Mouse (Mus musculus) CH12.LX (cell line): Measurements from ENCODE around the gene Gdf3.

Experiments
- CHD1 ChIP-seq: IDR thresholded peaks from 2 replicates; pipeline ENCODE4 v1.6.1; 2012; ENCODE audit warnings: low read depth, low read length, improper control_type of control experiment, inconsistent platforms
- CTCF ChIP-seq, 2 experiments: IDR thresholded peaks in 1 of 2; conservative IDR thresholded peaks in 1 of 2; 2 replicates each; pipeline ENCODE4 v1.5.1; 2011 to 2012; ENCODE audit warnings: low read depth in 2 of 2, low read length in 2 of 2, improper control_type of control experiment in 1 of 2, inconsistent platforms in 1 of 2, mild to moderate bottlenecking in 1 of 2, moderate library complexity in 1 of 2
- E2F4 ChIP-seq: IDR thresholded peaks from 2 replicates; pipeline ENCODE4 v1.6.1; 2011; ENCODE audit warnings: low read depth, low read length, improper control_type of control experiment; ENCODE audit not compliant: insufficient replicate concordance
- EP300 ChIP-seq: IDR thresholded peaks from 2 replicates; pipeline ENCODE4 v1.6.1; 2011; ENCODE audit warnings: low read length, improper control_type of control experiment
- GABPA ChIP-seq: IDR thresholded peaks from 2 replicates; pipeline ENCODE4 v1.6.1; 2012; ENCODE audit warnings: low read depth, low read length, improper control_type of control experiment, inconsistent platforms; ENCODE audit not compliant: insufficient replicate concordance
- HCFC1 ChIP-seq: IDR thresholded peaks from 2 replicates; pipeline ENCODE4 v1.6.1; 2012; ENCODE audit warnings: low read depth, mild to moderate bottlenecking, inconsistent platforms, low read length, improper control_type of control experiment
- IRF4 ChIP-seq: IDR thresholded peaks from 2 replicates; pipeline ENCODE4 v1.6.1; 2014; ENCODE audit warnings: low read depth, mild to moderate bottlenecking, inconsistent platforms, low read length, improper control_type of control experiment
- KAT2A ChIP-seq: IDR thresholded peaks from 2 replicates; pipeline ENCODE4 v1.6.1; 2012; ENCODE audit warnings: low read length, improper control_type of control experiment, inconsistent platforms; ENCODE audit not compliant: insufficient replicate concordance
- MAX ChIP-seq: IDR thresholded peaks from 2 replicates; pipeline ENCODE4 v1.6.1; 2011; ENCODE audit warnings: low read length, improper control_type of control experiment
- MEF2A ChIP-seq: IDR thresholded peaks from 2 replicates; pipeline ENCODE4 v1.6.1; 2014; ENCODE audit warnings: low read depth, mild to moderate bottlenecking, inconsistent platforms, low read length, improper control_type of control experiment, borderline replicate concordance
- MYC ChIP-seq: IDR thresholded peaks from 2 replicates; pipeline ENCODE4 v1.6.1; 2011; ENCODE audit warnings: low read depth, mild to moderate bottlenecking, improper control_type of control experiment, low read length
- POLR2A ChIP-seq: IDR thresholded peaks from 2 replicates; pipeline ENCODE4 v1.6.1; 2011; ENCODE audit warnings: low read depth, mild to moderate bottlenecking, improper control_type of control experiment, low read length
- TCF12 ChIP-seq: IDR thresholded peaks from 2 replicates; pipeline ENCODE4 v1.6.1; 2014; ENCODE audit warnings: low read depth, mild to moderate bottlenecking, inconsistent platforms, low read length, improper control_type of control experiment
- ZC3H11A ChIP-seq: IDR thresholded peaks from 2 replicates; pipeline ENCODE4 v1.6.1; 2012; ENCODE audit warnings: low read depth, mild to moderate bottlenecking, inconsistent platforms, low read length, improper control_type of control experiment

DNA sequence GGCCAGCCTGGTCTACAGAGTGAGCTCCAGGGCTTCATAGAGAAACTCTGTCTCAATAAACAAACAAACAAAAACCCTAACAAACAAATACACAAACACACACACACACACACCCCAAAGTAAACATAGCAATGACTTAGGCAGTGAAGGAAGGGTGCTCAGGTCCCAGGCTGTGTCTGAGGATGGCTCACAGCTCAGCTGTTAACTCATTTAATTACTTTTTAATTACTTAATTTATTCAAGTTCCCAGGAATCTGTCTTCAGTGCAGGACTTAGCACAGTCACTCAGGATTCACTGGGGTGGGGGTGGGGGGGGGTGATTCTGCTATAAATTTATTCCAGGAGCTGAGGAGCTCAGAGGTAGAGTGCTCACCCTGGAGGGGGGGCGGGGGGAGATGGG is 40.1 kb downstream of the Gdf3 start:
- TF ChIP-seq ZC3H11A (no peak), CTCF (conservative IDR thresholded peaks at IDR 0.05 in 1 of 2, IDR thresholded peaks at IDR 0.05 in 1 of 2; ENCODE audit: low read depth in 2 of 2, low read length in 2 of 2) (no peak), TCF12 (no peak), HCFC1 (no peak), POLR2A (no peak), MEF2A (no peak), KAT2A (no peak), GABPA (no peak), EP300 (no peak), IRF4 (no peak), MYC (no peak), E2F4 (no peak), CHD1 (no peak), MAX (no peak)
